Mouse (Mus musculus) layer of hippocampus, postnatal 14 days (tissue): ENCODE measurements around the gene Map3k4. TPM values are rescaled to one million over a fixed set of nuclear protein-coding genes. Genes with fewer than 3 reads are reported as not detected.
A peak's percentile ranks its signal among the peaks of the same experiment; 100 is the strongest.
"Not testable (repeated sequence)": the region's sequence is repeated elsewhere in the genome, so short reads cannot be mapped to it uniquely, and the experiment has no call there.

Experiments
- DNase-seq, 2 experiments: peaks; one replicate each; pipeline ENCODE4 v3.0.0; 2021 to 2022; ENCODE audit warnings: low spot score in 2 of 2, mixed read lengths in 1 of 2
- total RNA-seq, 2 experiments: library from RNA; stranded (reverse); gene quantifications; 2 replicates each; pipeline ENCODE4 v1.2.3; 2021

Map3k4 gene
- total RNA-seq, 2 experiments from 2014 or later = 41.5 to 46.0 TPM

DNA sequence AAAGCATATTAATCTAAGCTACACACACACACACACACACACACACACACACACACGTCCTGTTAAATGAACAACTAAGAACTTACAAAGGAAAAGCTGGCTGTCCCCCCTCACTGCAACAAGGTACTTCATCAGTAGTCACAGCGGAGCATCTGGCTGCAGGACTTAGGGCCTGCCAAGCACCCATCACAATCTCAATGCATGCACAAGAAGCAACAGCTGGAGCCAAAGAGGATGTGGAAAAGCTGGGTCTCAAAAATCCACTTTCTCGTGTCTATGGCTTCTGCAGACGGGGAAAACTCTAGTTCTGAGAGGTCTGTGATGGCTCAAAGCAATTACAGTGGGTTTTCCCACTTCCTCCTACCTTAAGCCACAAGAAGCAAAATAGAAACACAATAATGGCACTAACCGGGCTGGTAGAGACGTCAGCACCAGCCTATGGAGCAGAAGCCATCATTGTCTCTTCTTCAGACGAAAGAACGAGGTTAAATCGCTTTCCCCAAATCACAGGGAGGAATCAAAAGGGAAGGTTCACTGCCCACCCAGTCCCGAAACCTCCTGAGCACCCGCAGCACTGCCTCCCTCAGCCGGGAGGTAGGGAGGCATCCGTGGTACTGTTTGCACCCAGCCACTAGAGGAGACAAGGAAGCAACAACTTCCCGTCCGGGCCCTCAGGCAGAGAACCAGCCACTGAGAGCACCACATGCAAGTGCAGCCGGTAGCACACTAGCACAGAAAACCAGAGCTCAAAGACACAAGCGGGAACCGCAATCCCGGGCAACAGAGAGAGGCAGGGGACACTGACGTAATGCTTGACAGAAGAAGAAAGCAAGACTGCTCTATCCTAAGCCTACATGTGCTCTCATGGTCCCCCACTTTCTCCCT is 11.1 kb downstream of the Map3k4 start:
- no peak for DNase-seq

DNA sequence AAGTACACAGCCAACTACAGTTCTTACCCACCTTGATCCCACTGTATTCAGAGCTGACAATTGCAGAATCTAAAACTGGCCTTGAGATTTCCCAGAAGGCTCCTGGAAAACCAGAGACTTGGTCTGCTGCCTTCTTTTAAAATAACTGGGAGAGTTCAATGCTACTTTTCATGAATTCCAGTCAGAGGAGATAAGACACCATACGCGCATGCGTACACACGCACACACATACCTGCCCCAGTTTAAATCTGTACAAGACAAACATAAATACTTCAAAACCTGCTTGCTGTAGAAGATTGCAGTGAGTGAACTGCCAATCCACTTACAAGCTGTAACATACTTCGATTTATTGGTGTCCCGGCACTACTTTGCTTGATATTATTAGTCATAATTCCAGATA is 13.9 kb downstream of the Map3k4 start:
- DNase-seq = no peak

GRCm38 (mm10) chr17:12300896-12301706 is 17.5 kb downstream of the Map3k4 start:
- DNase-seq = no peak

DNA sequence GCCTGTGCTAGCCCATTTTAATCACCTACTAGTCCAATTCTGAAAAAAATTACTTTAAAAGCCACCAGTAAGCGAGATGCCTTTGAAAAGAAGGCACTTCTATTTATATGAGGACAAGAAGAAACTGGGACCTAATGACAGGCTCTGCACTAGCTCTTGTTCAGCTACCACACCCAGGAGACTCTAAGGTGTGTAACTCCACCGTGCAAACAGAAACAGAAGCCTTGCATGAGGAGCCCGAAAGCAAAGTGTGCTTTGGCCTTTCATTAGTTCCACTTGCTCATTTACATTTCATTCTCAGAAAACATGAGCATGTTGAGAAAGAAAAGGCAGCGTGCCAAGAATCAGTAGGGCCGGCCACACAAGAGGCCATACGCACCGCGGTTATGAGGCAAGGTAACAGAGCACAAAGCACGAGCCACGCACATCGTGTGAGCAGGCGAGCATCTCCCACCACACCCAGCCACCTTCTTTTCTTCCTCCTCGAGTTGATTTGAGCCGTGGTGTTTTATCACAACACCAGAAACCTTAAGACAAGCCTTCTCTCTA is 18.4 kb downstream of the Map3k4 start:
- DNase-seq = no peak

DNA sequence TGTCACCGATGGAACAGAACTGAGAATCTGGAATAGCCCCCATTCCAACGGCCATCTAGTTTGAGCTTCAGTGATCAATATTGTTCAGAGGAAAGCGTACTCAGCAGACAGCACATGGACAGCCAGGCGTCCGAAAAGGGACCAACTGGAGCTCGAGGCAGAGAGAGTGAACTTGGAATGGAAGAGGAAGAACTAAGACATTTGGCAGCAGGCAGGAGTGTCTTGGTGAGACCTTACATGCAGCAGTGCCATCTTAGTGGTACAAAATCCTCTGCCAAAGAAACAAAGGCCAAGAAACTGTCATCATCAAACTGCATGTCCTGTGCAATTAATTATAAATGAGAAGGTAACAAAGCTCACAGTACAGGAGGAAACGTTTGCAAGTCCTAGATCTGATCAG is 19.2 kb downstream of the Map3k4 start:
- no peak for DNase-seq

- DNase-seq = no peak
Observed at GRCm38 (mm10) chr17:12297978-12298377, 20.6 kb downstream of the Map3k4 start.

- no peak for DNase-seq
Observed at GRCm38 (mm10) chr17:12297292-12297691, 21.3 kb downstream of the Map3k4 start.

GRCm38 (mm10) chr17:12295926-12296325 is 22.7 kb downstream of the Map3k4 start:
- not testable (repeated sequence) for DNase-seq

- DNase-seq = no peak
Observed at GRCm38 (mm10) chr17:12294424-12294823, 24.2 kb downstream of the Map3k4 start.

- no peak for DNase-seq
Observed at GRCm38 (mm10) chr17:12293571-12293970, 25.0 kb downstream of the Map3k4 start.

DNA sequence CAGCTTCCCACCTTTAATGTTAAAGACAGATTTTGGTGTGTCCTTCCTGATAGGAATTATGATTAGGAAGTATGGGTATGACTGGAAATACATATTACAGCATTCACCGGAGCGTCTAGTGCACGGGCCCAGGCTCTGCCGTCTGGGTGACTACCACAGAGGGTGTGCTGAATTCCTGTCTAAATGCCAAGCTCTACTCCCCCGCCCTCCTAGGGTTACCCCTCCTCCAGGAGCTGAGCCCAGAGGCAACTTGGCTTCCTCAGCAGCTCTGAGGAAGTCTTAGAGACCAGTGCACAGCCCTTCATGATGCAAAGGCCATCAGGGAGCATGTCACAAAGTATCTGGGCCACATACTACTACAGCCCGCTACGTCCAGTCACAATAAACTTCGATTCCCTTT is 25.7 kb downstream of the Map3k4 start:
- no peak for DNase-seq

GRCm38 (mm10) chr17:12292356-12292755 is 26.2 kb downstream of the Map3k4 start:
- no peak for DNase-seq

- no peak for DNase-seq
Observed at GRCm38 (mm10) chr17:12291151-12291550, 27.4 kb downstream of the Map3k4 start.

- DNase-seq = peak in 1 of 2 experiments; percentile 51
Observed at GRCm38 (mm10) chr17:12290735-12291134, 27.9 kb downstream of the Map3k4 start.

GRCm38 (mm10) chr17:12289836-12290235 is 28.8 kb downstream of the Map3k4 start:
- DNase-seq = not testable (repeated sequence)

DNA sequence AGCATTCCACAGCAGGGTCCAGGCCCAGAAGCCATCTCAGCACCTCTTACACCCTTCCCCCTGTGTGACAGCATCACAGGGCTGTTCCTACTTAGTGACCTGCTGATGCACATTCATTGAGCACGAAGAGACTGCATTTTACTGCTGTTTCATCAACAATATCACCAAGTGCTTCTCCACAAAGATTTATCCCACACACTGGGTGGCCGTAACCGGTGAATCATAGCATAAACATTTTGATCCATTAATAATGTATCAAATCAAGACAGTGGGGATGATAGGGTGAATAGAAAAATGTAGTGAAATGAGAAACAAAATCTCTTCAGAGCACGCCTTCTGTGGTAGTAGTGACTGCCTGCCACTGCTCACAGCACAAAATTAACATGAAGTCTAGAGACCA is 29.7 kb downstream of the Map3k4 start:
- DNase-seq = no peak

DNA sequence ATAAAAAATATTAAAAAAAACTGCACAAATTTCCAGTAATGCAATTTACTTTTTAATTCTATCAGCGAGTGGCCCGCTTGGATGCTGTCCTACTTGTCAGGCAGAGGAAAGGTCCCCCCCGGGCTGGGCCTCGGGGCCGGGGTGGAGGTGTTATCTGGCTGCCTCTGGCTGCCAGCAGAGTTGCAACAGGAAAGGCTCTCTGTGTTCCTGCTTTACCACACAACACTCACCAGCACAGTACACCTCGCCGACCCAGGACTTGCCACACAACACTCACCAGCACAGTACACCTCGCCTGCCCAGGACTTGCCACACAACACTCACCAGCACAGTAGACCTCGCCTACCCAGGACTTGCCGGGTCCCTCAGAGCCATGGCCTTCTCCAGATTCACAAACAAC is 38.8 kb downstream of the Map3k4 start:
- no peak for DNase-seq

DNA sequence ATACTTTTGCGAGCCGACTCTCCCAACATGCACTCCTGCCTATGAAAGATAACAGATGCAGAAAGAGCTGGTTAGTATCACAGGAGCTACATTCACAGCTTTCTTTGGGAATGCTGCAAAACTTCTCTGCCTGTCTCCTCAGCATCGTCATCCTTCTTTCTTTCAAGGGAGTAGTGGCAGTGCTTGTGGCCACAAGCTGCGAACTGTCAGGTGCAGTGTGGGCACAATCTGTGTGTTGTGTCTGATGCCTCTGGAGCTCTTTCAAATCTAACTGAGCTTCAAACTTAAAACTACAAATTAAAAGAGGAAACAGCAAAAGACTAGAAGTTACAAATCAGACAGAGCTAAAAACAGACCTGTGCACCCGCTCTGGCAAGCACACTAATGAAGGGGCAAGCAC is 40.5 kb downstream of the Map3k4 start:
- no peak for DNase-seq

DNA sequence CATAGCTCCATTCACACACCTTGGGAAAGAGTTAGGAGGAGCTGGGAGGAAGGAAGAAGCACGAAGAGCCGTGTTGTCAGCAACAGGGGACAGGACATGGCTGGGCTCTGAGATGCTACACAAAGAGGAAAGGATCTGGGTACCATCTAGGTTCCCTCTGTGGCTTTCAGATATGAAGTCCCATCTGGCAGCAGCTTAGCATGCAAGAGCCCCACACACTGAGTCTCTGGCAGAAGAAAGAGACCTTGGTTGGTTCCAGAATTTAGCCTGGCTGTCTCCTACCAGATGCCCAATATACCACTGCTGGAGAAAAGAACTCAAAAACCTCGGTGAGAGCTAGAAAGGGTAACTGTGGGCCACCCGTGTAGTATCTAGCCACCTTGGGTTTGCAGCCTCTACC is 41.3 kb downstream of the Map3k4 start:
- no peak for DNase-seq

DNA sequence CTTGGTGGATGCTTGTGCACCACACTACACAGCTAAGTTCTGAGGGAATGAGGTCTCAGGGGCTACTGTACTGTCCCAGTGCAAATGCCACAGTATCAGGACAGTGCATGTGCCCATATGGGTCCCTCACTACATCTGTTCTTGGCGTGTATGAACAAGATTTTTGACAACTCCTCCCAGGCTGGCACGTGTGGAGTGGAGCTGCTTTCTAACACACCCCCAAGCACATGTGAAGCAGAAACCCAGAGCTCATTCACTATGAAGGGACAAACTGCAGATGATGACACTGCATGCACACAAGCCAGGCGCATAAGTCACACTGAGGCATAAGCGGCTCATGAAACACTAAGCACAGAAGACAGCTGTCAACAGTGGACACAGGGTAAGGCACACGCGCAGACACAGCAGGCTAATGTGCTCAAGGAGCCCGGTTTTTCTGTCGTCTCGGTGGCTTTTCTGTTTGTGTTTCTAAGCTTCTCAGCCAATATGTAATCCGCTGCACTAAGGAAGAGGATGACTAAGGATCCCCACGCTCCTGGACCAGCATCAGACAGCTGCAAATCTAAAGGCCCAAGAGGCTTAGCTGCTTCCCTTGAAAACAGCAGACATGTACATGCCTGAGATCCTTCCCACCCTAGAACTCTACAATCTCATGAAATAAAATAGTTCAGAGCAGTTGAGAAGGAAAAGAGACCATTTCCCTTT is 41.9 kb downstream of the Map3k4 start:
- DNase-seq = no peak

GRCm38 (mm10) chr17:12275756-12276155 is 42.8 kb downstream of the Map3k4 start:
- DNase-seq = no peak
